Mouse (Mus musculus) neural tube, embryonic 13.5 days (tissue): ENCODE measurements around the gene P2rx3. TPM values are rescaled to one million over a fixed set of nuclear protein-coding genes. Genes with fewer than 3 reads are reported as not detected.

Source experiments
- ATAC-seq: fragments of 200-750 bp; cut with Nextera tagmentation; 2 replicates; pipeline ENCODE4 v1.8.0; 2017; ENCODE audit warnings: low read depth, mild to moderate bottlenecking, moderate TSS enrichment, moderate library complexity
- H3K27ac ChIP-seq: fragments of 300-500 bp; sonication (generic); replicated peaks from 2 replicates; pipeline ENCODE4 v1.5.1; 2015; ENCODE audit warnings: moderate library complexity, mild to moderate bottlenecking, inconsistent platforms
- H3K27me3 ChIP-seq: fragments of 300-500 bp; sonication (generic); 2 replicates; pipeline ENCODE4 v1.6.1; 2015; ENCODE audit warnings: mild to moderate bottlenecking, inconsistent platforms
- H3K36me3 ChIP-seq: fragments of 300-500 bp; sonication (generic); 2 replicates; pipeline ENCODE4 v1.6.1; 2015; ENCODE audit warnings: mild to moderate bottlenecking, inconsistent platforms
- H3K4me1 ChIP-seq: fragments of 300-500 bp; sonication (generic); replicated peaks from 2 replicates; pipeline ENCODE4 v1.6.1; 2015; ENCODE audit warnings: inconsistent platforms
- H3K4me2 ChIP-seq: fragments of 300-500 bp; sonication (generic); 2 replicates; pipeline ENCODE4 v1.6.1; 2015; ENCODE audit warnings: inconsistent platforms, mild to moderate bottlenecking, moderate library complexity
- H3K4me3 ChIP-seq: fragments of 300-500 bp; sonication (generic); 2 replicates; pipeline ENCODE4 v1.5.1; 2015; ENCODE audit warnings: mild to moderate bottlenecking, inconsistent platforms
- H3K9ac ChIP-seq: fragments of 300-500 bp; sonication (generic); 2 replicates; pipeline ENCODE4 v1.6.1; 2015; ENCODE audit warnings: moderate library complexity, mild to moderate bottlenecking, inconsistent platforms
- H3K9me3 ChIP-seq: fragments of 300-500 bp; sonication (generic); 2 replicates; pipeline ENCODE4 v1.6.1; 2016; ENCODE audit warnings: inconsistent platforms
- WGBS: fragments of 180-500 bp; shearing (Covaris S2); methylation state at CpG from one replicate; pipeline ENCODE4 v1.1.7; 2015; 5-methylcytosine and 5-hydroxymethylcytosine counted together
- polyA plus RNA-seq: library from polyadenylated mRNA; unstranded; fragments of >200 nt; fragmentation: Nextera tagmentation; extraction: Ambion mirVana; gene quantifications from 2 replicates; pipeline ENCODE4 v1.2.1, GENCODE M21; 2015

Gene P2rx3
- polyA plus RNA-seq = 65.1 and 76.0 TPM in 2 replicates

- Histone ChIP-seq H3K4me3 (peak within 1 kb of the TSS; percentile 75), H3K9me3 (no peaks in the 10 kb centered on the region), H3K27ac (peak within 1 kb of the TSS; percentile 83), H3K9ac (peak within 1 kb of the TSS; percentile 92), H3K27me3 (no peaks in the 10 kb centered on the region), H3K36me3 (peaks cover 32% of the 10 kb centered on the region), H3K4me2 (peak within 1 kb of the TSS; percentile 91), H3K4me1 (peaks cover 19% of the 10 kb centered on the region)
- peak; percentile 97 for ATAC-seq
- WGBS = under 1% methylated on average over 66 of the region's 66 CpGs
Measured at GRCm38 (mm10) chr2:85037047-85038026, at the start of gene P2rx3, which contains the start of gene Ssrp1. P2rx3 (minus strand) TSS chr2:85037462. Ssrp1 (plus strand) TSS chr2:85037234.

GRCm38 (mm10) chr2:85073751-85074150, 36.5 kb upstream of the P2rx3 start:
- WGBS = 90% methylated on average over 5 of the region's 5 CpGs
- H3K4me1 ChIP-seq = 0 out of 2 replicates have a peak, but pooled peaks cover under 1% of the 10 kb centered on the region
- H3K36me3 ChIP-seq = peaks cover 56% of the 10 kb centered on the region
- no peak overlapping the region for H3K27ac ChIP-seq
- no peak overlapping the region for H3K4me2 ChIP-seq
- no peak overlapping the region for H3K4me3 ChIP-seq
- no peak for ATAC-seq
- no peaks in the 10 kb centered on the region for H3K27me3 ChIP-seq
- no peak overlapping the region for H3K9ac ChIP-seq
- no peaks in the 10 kb centered on the region for H3K9me3 ChIP-seq

- Histone ChIP-seq H3K36me3 (peaks cover 51% of the 10 kb centered on the region), H3K9ac (no peak overlapping the region), H3K4me1 (0 out of 2 replicates have a peak, but pooled peaks cover 9% of the 10 kb centered on the region), H3K4me2 (no peak overlapping the region), H3K27me3 (no peaks in the 10 kb centered on the region), H3K27ac (no peak overlapping the region), H3K4me3 (no peak overlapping the region), H3K9me3 (no peaks in the 10 kb centered on the region)
- ATAC-seq = no peak
- WGBS = 94% methylated on average over 5 of the region's 5 CpGs
Measured at GRCm38 (mm10) chr2:85071921-85072320, 34.7 kb upstream of the P2rx3 start.

GRCm38 (mm10) chr2:85070086-85070485, 32.8 kb upstream of the P2rx3 start:
- Histone ChIP-seq H3K9ac (no peak overlapping the region), H3K4me3 (no peak overlapping the region), H3K4me2 (no peak overlapping the region), H3K27ac (no peak overlapping the region), H3K27me3 (no peaks in the 10 kb centered on the region), H3K4me1 (0 out of 2 replicates have a peak, but pooled peaks cover 9% of the 10 kb centered on the region), H3K9me3 (no peaks in the 10 kb centered on the region), H3K36me3 (peaks cover 67% of the 10 kb centered on the region)
- no peak for ATAC-seq
- 62% methylated on average over 15 of the region's 15 CpGs for WGBS

GRCm38 (mm10) chr2:85068626-85069025, 31.4 kb upstream of the P2rx3 start:
- no peak overlapping the region for H3K4me2 ChIP-seq
- no peaks in the 10 kb centered on the region for H3K9me3 ChIP-seq
- no peak overlapping the region for H3K27ac ChIP-seq
- ATAC-seq = no peak
- H3K27me3 ChIP-seq = no peaks in the 10 kb centered on the region
- peaks cover 67% of the 10 kb centered on the region for H3K36me3 ChIP-seq
- 0 out of 2 replicates have a peak, but pooled peaks cover 9% of the 10 kb centered on the region for H3K4me1 ChIP-seq
- 77% methylated on average over 2 of the region's 2 CpGs for WGBS
- no peak overlapping the region for H3K9ac ChIP-seq
- no peak overlapping the region for H3K4me3 ChIP-seq

GRCm38 (mm10) chr2:85067903-85068625, 30.8 kb upstream of the P2rx3 start:
- H3K9ac ChIP-seq = no peak overlapping the region
- 0 out of 2 replicates have a peak, but pooled peaks cover 9% of the 10 kb centered on the region for H3K4me1 ChIP-seq
- no peak overlapping the region for H3K27ac ChIP-seq
- H3K36me3 ChIP-seq = peaks cover 67% of the 10 kb centered on the region
- H3K9me3 ChIP-seq = no peaks in the 10 kb centered on the region
- H3K27me3 ChIP-seq = no peaks in the 10 kb centered on the region
- ATAC-seq = no peak
- H3K4me2 ChIP-seq = no peak overlapping the region
- 79% methylated on average over 10 of the region's 10 CpGs for WGBS
- no peak overlapping the region for H3K4me3 ChIP-seq

GRCm38 (mm10) chr2:85066937-85067336, 29.7 kb upstream of the P2rx3 start:
- no peak overlapping the region for H3K27ac ChIP-seq
- 95% methylated on average over 5 of the region's 5 CpGs for WGBS
- H3K4me1 ChIP-seq = 0 out of 2 replicates have a peak, but pooled peaks cover 9% of the 10 kb centered on the region
- no peak for ATAC-seq
- no peak overlapping the region for H3K9ac ChIP-seq
- no peak overlapping the region for H3K4me3 ChIP-seq
- H3K36me3 ChIP-seq = peaks cover 69% of the 10 kb centered on the region
- H3K27me3 ChIP-seq = no peaks in the 10 kb centered on the region
- H3K9me3 ChIP-seq = no peaks in the 10 kb centered on the region
- no peak overlapping the region for H3K4me2 ChIP-seq

GRCm38 (mm10) chr2:85065141-85065875, 28.0 kb upstream of the P2rx3 start:
- H3K9me3 ChIP-seq = no peaks in the 10 kb centered on the region
- WGBS = 87% methylated on average over 12 of the region's 12 CpGs
- H3K27ac ChIP-seq = no peak overlapping the region
- peaks cover 61% of the 10 kb centered on the region for H3K36me3 ChIP-seq
- H3K4me3 ChIP-seq = no peak overlapping the region
- H3K4me1 ChIP-seq = peaks cover 17% of the 10 kb centered on the region
- H3K9ac ChIP-seq = no peak overlapping the region
- H3K27me3 ChIP-seq = no peaks in the 10 kb centered on the region
- no peak overlapping the region for H3K4me2 ChIP-seq
- no peak for ATAC-seq

- Histone ChIP-seq H3K9ac (0 out of 2 replicates have a peak overlapping the region, but pooled peaks have one; percentile 31), H3K4me3 (peak overlapping the region; percentile 12; the same call in 1 of the 2 replicates), H3K27me3 (no peaks in the 10 kb centered on the region), H3K4me2 (peak overlapping the region; percentile 27), H3K9me3 (no peaks in the 10 kb centered on the region), H3K4me1 (peaks cover 14% of the 10 kb centered on the region), H3K27ac (no peak overlapping the region), H3K36me3 (peaks cover 91% of the 10 kb centered on the region)
- 25% methylated on average over 10 of the region's 10 CpGs for WGBS
- ATAC-seq = peak; percentile 12; the same call in 1 of the 2 replicates
Measured at GRCm38 (mm10) chr2:85061107-85061541, 23.9 kb upstream of the P2rx3 start.

- peak overlapping the region; percentile 12; the same call in 1 of the 2 replicates for H3K4me3 ChIP-seq
- no peaks in the 10 kb centered on the region for H3K9me3 ChIP-seq
- peak overlapping the region; percentile 27 for H3K4me2 ChIP-seq
- H3K36me3 ChIP-seq = peaks cover 91% of the 10 kb centered on the region
- peaks cover 14% of the 10 kb centered on the region for H3K4me1 ChIP-seq
- H3K27ac ChIP-seq = no peak overlapping the region
- 0 out of 2 replicates have a peak overlapping the region, but pooled peaks have one; percentile 31 for H3K9ac ChIP-seq
- WGBS = 16% methylated on average over 11 of the region's 11 CpGs
- no peaks in the 10 kb centered on the region for H3K27me3 ChIP-seq
- peak; percentile 51; the same call in 1 of the 2 replicates for ATAC-seq
Measured at GRCm38 (mm10) chr2:85060591-85061060, 23.4 kb upstream of the P2rx3 start.

GRCm38 (mm10) chr2:85059677-85060076, 22.4 kb upstream of the P2rx3 start:
- WGBS = 96% methylated on average over 6 of the region's 6 CpGs
- no peak overlapping the region for H3K4me2 ChIP-seq
- H3K4me3 ChIP-seq = no peak overlapping the region
- no peaks in the 10 kb centered on the region for H3K27me3 ChIP-seq
- H3K27ac ChIP-seq = no peak overlapping the region
- peaks cover 14% of the 10 kb centered on the region for H3K4me1 ChIP-seq
- H3K9ac ChIP-seq = no peak overlapping the region
- no peaks in the 10 kb centered on the region for H3K9me3 ChIP-seq
- peaks cover 91% of the 10 kb centered on the region for H3K36me3 ChIP-seq
- no peak for ATAC-seq
